Mouse (Mus musculus) myocyte (in vitro differentiated cells): Measurements from ENCODE around the gene Smg6. TPM values are rescaled to one million over a fixed set of nuclear protein-coding genes. Genes with fewer than 3 reads are reported as not detected.

Experiments used
- H3K27me3 ChIP-seq: one replicate; pipeline ENCODE4 v1.6.1; 2011; ENCODE audit not compliant: control insufficient read depth, insufficient read depth, insufficient read length
- H3K36me3 ChIP-seq: one replicate; pipeline ENCODE4 v1.6.1; 2011; ENCODE audit not compliant: control insufficient read depth, insufficient read depth
- H3K4me2 ChIP-seq: one replicate; pipeline ENCODE4 v1.6.1; 2011; ENCODE audit warnings: low read depth, control low read depth
- H3K4me3 ChIP-seq: one replicate; pipeline ENCODE4 v1.5.1; 2011; ENCODE audit warnings: mild to moderate bottlenecking, control low read depth, moderate library complexity
- H3K79me2 ChIP-seq: one replicate; pipeline ENCODE4 v1.6.1; 2011; ENCODE audit not compliant: control insufficient read depth, insufficient read depth
- H3ac ChIP-seq: one replicate; pipeline ENCODE4 v1.6.1; 2011; ENCODE audit not compliant: control insufficient read depth, insufficient read length
- CEBPB ChIP-seq: IDR thresholded peaks from 2 replicates; pipeline ENCODE4 v1.6.1; 2011; ENCODE audit warnings: mild to moderate bottlenecking, moderate library complexity; ENCODE audit not compliant: poor library complexity, insufficient read depth, severe bottlenecking
- E2F4 ChIP-seq: IDR thresholded peaks from one replicate; pipeline ENCODE4 v1.6.1; 2011; ENCODE audit warnings: mild to moderate bottlenecking, control low read depth, moderate library complexity; ENCODE audit not compliant: insufficient read depth
- MAX ChIP-seq: IDR thresholded peaks from one replicate; pipeline ENCODE4 v1.6.1; 2011; ENCODE audit warnings: low read depth, mild to moderate bottlenecking, control low read depth
- MYOD1 ChIP-seq, 3 experiments: IDR thresholded peaks; one replicate each; pipeline ENCODE4 v1.6.1; 2011; ENCODE audit warnings: control low read depth in 2 of 3, low read depth in 2 of 3, mild to moderate bottlenecking in 2 of 3, moderate library complexity in 1 of 3; ENCODE audit not compliant: insufficient read length in 2 of 3, control insufficient read depth in 1 of 3
- MYOG ChIP-seq, 3 experiments: IDR thresholded peaks; one replicate each; pipeline ENCODE4 v1.6.1; 2011; ENCODE audit warnings: control low read depth in 2 of 3, low read depth in 2 of 3, mild to moderate bottlenecking in 2 of 3; ENCODE audit not compliant: insufficient read length in 2 of 3, control insufficient read depth in 1 of 3, insufficient read depth in 1 of 3
- POLR2A ChIP-seq: IDR thresholded peaks from one replicate; pipeline ENCODE4 v1.6.1; 2011; ENCODE audit warnings: low read depth, mild to moderate bottlenecking, control low read depth, moderate library complexity; ENCODE audit not compliant: insufficient read length
- POLR2AphosphoS2 ChIP-seq: IDR thresholded peaks from one replicate; pipeline ENCODE4 v1.6.1; 2011; ENCODE audit warnings: low read depth, control low read depth; ENCODE audit not compliant: insufficient read length
- REST ChIP-seq: IDR thresholded peaks from one replicate; pipeline ENCODE4 v1.6.1; 2011; ENCODE audit warnings: mild to moderate bottlenecking, control low read depth, moderate library complexity; ENCODE audit not compliant: insufficient read depth, insufficient read length
- SRF ChIP-seq: IDR thresholded peaks from one replicate; pipeline ENCODE4 v1.6.1; 2011; ENCODE audit warnings: low read depth; ENCODE audit not compliant: control insufficient read depth, insufficient read length
- TCF12 ChIP-seq: IDR thresholded peaks from one replicate; pipeline ENCODE4 v1.6.1; 2011; ENCODE audit warnings: mild to moderate bottlenecking, control low read depth; ENCODE audit not compliant: poor library complexity, insufficient read depth, severe bottlenecking
- TCF3 ChIP-seq: IDR thresholded peaks from one replicate; pipeline ENCODE4 v1.6.1; 2011; ENCODE audit warnings: low read depth, control low read depth; ENCODE audit not compliant: insufficient read length
- USF1 ChIP-seq: IDR thresholded peaks from one replicate; pipeline ENCODE4 v1.6.1; 2011; ENCODE audit warnings: low read depth, mild to moderate bottlenecking, control low read depth, moderate library complexity
- polyA plus RNA-seq: library from polyadenylated mRNA; unstranded; fragments of >200 nt; fragmentation: generic; extraction: Trizol; gene quantifications from one replicate; pipeline ENCODE4 v1.2.1, GENCODE M21; 2012; ENCODE audit warnings: missing spikeins

Gene Smg6
- polyA plus RNA-seq, 1 experiment, result 14.7 TPM

DNA sequence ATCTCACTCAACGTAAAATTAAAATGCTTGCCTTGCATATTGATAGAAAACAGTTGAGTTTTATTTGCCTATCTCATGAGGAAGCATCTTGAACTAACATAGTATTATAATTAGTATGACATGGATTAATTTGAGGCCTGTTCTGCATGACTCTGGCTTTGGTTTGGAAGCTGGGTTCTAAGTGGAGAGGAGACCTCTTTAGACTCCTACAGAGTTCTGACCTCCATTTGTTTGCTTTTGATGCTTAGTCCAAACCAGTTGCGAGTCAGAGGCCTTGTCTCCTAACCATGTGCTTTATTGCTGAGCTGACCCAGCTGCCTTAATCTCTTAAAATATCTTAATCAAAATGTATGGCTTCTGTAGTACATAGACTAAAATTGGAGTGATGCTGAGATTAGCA is 32.0 kb downstream of the Smg6 start:
- H3K79me2 ChIP-seq, result no peaks in the 10 kb centered on the region
- H3K36me3 ChIP-seq, result no peaks in the 10 kb centered on the region
- TF ChIP-seq MYOG (IDR thresholded peaks at IDR 0.05; ENCODE audit: control insufficient read depth in 1 of 3, insufficient read depth in 1 of 3, insufficient read length in 2 of 3, low read depth in 2 of 3), result no peak
- no peak for TF ChIP-seq MYOD1 (IDR thresholded peaks at IDR 0.05; ENCODE audit: control insufficient read depth in 1 of 3, insufficient read length in 2 of 3, low read depth in 2 of 3)
- TF ChIP-seq TCF12, result no peak
- TF ChIP-seq E2F4, result no peak
- no peak for TF ChIP-seq POLR2A
- TF ChIP-seq USF1, result no peak
- TF ChIP-seq POLR2AphosphoS2, result no peak
- TF ChIP-seq CEBPB, result no peak
- TF ChIP-seq TCF3, result no peak
- no peak for TF ChIP-seq MAX
- TF ChIP-seq REST, result no peak
- no peak overlapping the region for H3K4me2 ChIP-seq
- H3K4me3 ChIP-seq, result no peak overlapping the region
- no peaks in the 10 kb centered on the region for H3K27me3 ChIP-seq
- no peak overlapping the region for H3ac ChIP-seq

DNA sequence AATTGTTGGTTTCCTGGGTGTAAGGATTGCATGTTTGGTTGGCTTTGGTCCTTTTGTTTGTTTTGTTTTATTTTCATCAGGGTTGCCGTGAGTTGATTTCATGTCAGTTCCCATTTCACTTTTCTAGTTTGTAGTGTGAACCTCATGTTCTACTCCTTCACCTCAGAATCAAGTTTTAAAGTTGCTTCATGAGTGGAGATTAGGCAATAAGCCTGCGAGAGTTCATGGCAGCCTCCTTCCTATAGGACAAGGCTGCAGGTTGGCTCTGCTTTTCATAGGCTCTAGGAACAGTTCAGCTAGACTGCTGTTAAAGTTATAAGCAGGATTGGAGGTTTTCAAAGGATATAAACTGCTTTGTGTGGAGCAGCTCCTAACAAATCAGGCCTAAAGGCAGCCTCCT is 33.9 kb downstream of the Smg6 start:
- TF ChIP-seq REST, result no peak
- no peak for TF ChIP-seq POLR2A
- TF ChIP-seq MYOG (IDR thresholded peaks at IDR 0.05; ENCODE audit: control insufficient read depth in 1 of 3, insufficient read depth in 1 of 3, insufficient read length in 2 of 3, low read depth in 2 of 3), result no peak
- TF ChIP-seq SRF, result no peak
- TF ChIP-seq TCF3, result no peak
- no peak for TF ChIP-seq POLR2AphosphoS2
- TF ChIP-seq MAX, result no peak
- no peak for TF ChIP-seq USF1
- TF ChIP-seq MYOD1 (IDR thresholded peaks at IDR 0.05; ENCODE audit: control insufficient read depth in 1 of 3, insufficient read length in 2 of 3, low read depth in 2 of 3), result no peak
- no peak for TF ChIP-seq CEBPB
- Histone ChIP-seq H3K27me3 (no peaks in the 10 kb centered on the region), H3ac (no peak overlapping the region), H3K79me2 (no peaks in the 10 kb centered on the region), H3K4me2 (no peak overlapping the region), H3K4me3 (no peak overlapping the region), H3K36me3 (no peaks in the 10 kb centered on the region)

GRCm38 (mm10) chr11:74960031-74960551 is 34.5 kb downstream of the Smg6 start:
- H3K27me3 ChIP-seq, result no peaks in the 10 kb centered on the region
- no peak overlapping the region for H3ac ChIP-seq
- TF ChIP-seq SRF, result no peak
- TF ChIP-seq E2F4, result no peak
- TF ChIP-seq TCF3, result no peak
- TF ChIP-seq CEBPB, result no peak
- TF ChIP-seq MYOD1 (IDR thresholded peaks at IDR 0.05; ENCODE audit: control insufficient read depth in 1 of 3, insufficient read length in 2 of 3, low read depth in 2 of 3), result no peak
- no peak for TF ChIP-seq MYOG (IDR thresholded peaks at IDR 0.05; ENCODE audit: control insufficient read depth in 1 of 3, insufficient read depth in 1 of 3, insufficient read length in 2 of 3, low read depth in 2 of 3)
- no peak for TF ChIP-seq POLR2A
- TF ChIP-seq TCF12, result no peak
- TF ChIP-seq REST, result no peak
- no peak for TF ChIP-seq POLR2AphosphoS2
- no peak for TF ChIP-seq USF1
- TF ChIP-seq MAX, result no peak
- no peaks in the 10 kb centered on the region for H3K36me3 ChIP-seq
- no peak overlapping the region for H3K4me3 ChIP-seq
- no peak overlapping the region for H3K4me2 ChIP-seq
- no peaks in the 10 kb centered on the region for H3K79me2 ChIP-seq

- no peaks in the 10 kb centered on the region for H3K27me3 ChIP-seq
- H3K79me2 ChIP-seq, result no peaks in the 10 kb centered on the region
- H3K4me3 ChIP-seq, result no peak overlapping the region
- no peaks in the 10 kb centered on the region for H3K36me3 ChIP-seq
- TF ChIP-seq CEBPB, result no peak
- TF ChIP-seq TCF3, result no peak
- TF ChIP-seq MAX, result no peak
- no peak for TF ChIP-seq E2F4
- TF ChIP-seq POLR2AphosphoS2, result no peak
- no peak for TF ChIP-seq POLR2A
- no peak for TF ChIP-seq USF1
- no peak for TF ChIP-seq MYOG (IDR thresholded peaks at IDR 0.05; ENCODE audit: control insufficient read depth in 1 of 3, insufficient read depth in 1 of 3, insufficient read length in 2 of 3, low read depth in 2 of 3)
- TF ChIP-seq REST, result no peak
- no peak for TF ChIP-seq SRF
- no peak for TF ChIP-seq TCF12
- H3ac ChIP-seq, result no peak overlapping the region
- no peak overlapping the region for H3K4me2 ChIP-seq
These were observed 36.3 kb downstream of the Smg6 start for GRCm38 (mm10) chr11:74961953-74962352.

DNA sequence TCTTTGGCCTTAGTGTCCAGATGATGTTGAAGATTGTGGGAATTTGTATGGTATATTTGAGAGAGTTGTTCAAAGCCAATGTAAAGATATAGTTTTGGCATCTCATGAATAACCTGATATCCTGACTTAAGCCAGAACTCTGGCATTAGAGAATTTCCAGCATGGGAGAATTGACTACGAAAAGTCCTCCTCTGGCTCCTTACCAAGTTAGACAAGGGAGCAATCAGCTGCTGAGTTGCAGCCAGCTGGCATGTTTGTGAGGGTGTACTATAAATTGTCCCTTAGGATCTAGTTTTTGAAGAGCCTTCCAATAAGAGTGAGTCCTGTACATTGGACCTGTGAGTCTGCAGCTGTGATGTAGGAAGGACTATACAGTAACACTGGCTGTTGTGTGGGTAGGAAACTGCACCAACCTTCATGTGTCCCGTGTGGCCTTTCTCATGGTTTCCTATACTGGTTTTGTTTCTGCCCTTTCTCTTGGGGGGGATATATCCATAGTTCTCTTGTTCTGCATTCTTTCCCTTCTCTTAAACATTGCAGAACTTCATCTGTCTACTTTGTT is 37.3 kb downstream of the Smg6 start:
- H3K36me3 ChIP-seq, result no peaks in the 10 kb centered on the region
- H3ac ChIP-seq, result no peak overlapping the region
- no peak for TF ChIP-seq MYOD1 (IDR thresholded peaks at IDR 0.05; ENCODE audit: control insufficient read depth in 1 of 3, insufficient read length in 2 of 3, low read depth in 2 of 3)
- no peak for TF ChIP-seq REST
- TF ChIP-seq USF1, result no peak
- TF ChIP-seq SRF, result no peak
- TF ChIP-seq MAX, result no peak
- TF ChIP-seq POLR2AphosphoS2, result no peak
- no peak for TF ChIP-seq MYOG (IDR thresholded peaks at IDR 0.05; ENCODE audit: control insufficient read depth in 1 of 3, insufficient read depth in 1 of 3, insufficient read length in 2 of 3, low read depth in 2 of 3)
- no peak for TF ChIP-seq POLR2A
- no peak for TF ChIP-seq TCF12
- TF ChIP-seq TCF3, result no peak
- no peak for TF ChIP-seq E2F4
- TF ChIP-seq CEBPB, result no peak
- no peak overlapping the region for H3K4me3 ChIP-seq
- no peak overlapping the region for H3K4me2 ChIP-seq
- no peaks in the 10 kb centered on the region for H3K27me3 ChIP-seq
- H3K79me2 ChIP-seq, result no peaks in the 10 kb centered on the region
